Mouse (Mus musculus) heart, adult 2 months (tissue): ENCODE results near the gene Crtc3.

ENCODE experiments used
- CTCF ChIP-seq: fragments of 200-600 bp; IDR thresholded peaks from 2 replicates; pipeline ENCODE4 v1.8.1; 2022; ENCODE audit warnings: antibody characterized with exemption, mild to moderate bottlenecking, moderate library complexity
- EP300 ChIP-seq: fragments of 200-500 bp; IDR thresholded peaks from 2 replicates; pipeline ENCODE4 v1.6.1; 2011; ENCODE audit warnings: low read depth, low read length, control low read depth; ENCODE audit not compliant: insufficient read depth

GRCm38 (mm10) chr7:80567982-80568381 is 120.7 kb downstream of the Crtc3 start:
- TF ChIP-seq EP300 (no peak), CTCF (no peak)
